Mouse (Mus musculus) hindbrain, embryonic 12.5 days (tissue): ENCODE results near the gene Cmya5. TPM values are rescaled to one million over a fixed set of nuclear protein-coding genes. Genes with fewer than 3 reads are reported as not detected.
"Not testable (repeated sequence)": the region's sequence is repeated elsewhere in the genome, so short reads cannot be mapped to it uniquely, and the experiment has no call there.

Source experiments
- ATAC-seq: fragments of 200-750 bp; cut with Nextera tagmentation; 2 replicates; pipeline ENCODE4 v1.8.0; 2017; ENCODE audit warnings: moderate TSS enrichment; ENCODE audit not compliant: low FRiP score
- H3K27ac ChIP-seq: fragments of 300-500 bp; sonication (generic); 2 replicates; pipeline ENCODE4 v1.5.1; 2016; ENCODE audit warnings: mild to moderate bottlenecking
- H3K27me3 ChIP-seq: fragments of 300-500 bp; sonication (generic); 2 replicates; pipeline ENCODE4 v1.6.1; 2016; ENCODE audit warnings: mild to moderate bottlenecking
- H3K36me3 ChIP-seq: fragments of 300-500 bp; sonication (generic); 2 replicates; pipeline ENCODE4 v1.6.1; 2016; ENCODE audit warnings: mild to moderate bottlenecking
- H3K4me1 ChIP-seq: fragments of 300-500 bp; sonication (generic); 2 replicates; pipeline ENCODE4 v1.6.1; 2016
- H3K4me2 ChIP-seq: fragments of 300-500 bp; sonication (generic); replicated peaks from 2 replicates; pipeline ENCODE4 v1.6.1; 2016; ENCODE audit warnings: mild to moderate bottlenecking
- H3K4me3 ChIP-seq: fragments of 300-500 bp; sonication (generic); 2 replicates; pipeline ENCODE4 v1.5.1; 2016; ENCODE audit warnings: mild to moderate bottlenecking
- H3K9ac ChIP-seq: fragments of 300-500 bp; sonication (generic); 2 replicates; pipeline ENCODE4 v1.6.1; 2016; ENCODE audit warnings: mild to moderate bottlenecking, moderate library complexity
- H3K9me3 ChIP-seq: fragments of 300-500 bp; sonication (generic); replicated peaks from 2 replicates; pipeline ENCODE4 v1.6.1; 2016; ENCODE audit warnings: mild to moderate bottlenecking
- WGBS: fragments of 180-500 bp; shearing (Covaris S2); methylation state at CpG from one replicate; pipeline ENCODE4 v1.1.7; 2016; 5-methylcytosine and 5-hydroxymethylcytosine counted together
- polyA plus RNA-seq: library from polyadenylated mRNA; unstranded; fragments of >200 nt; fragmentation: Nextera tagmentation; extraction: Ambion mirVana; gene quantifications from 2 replicates; pipeline ENCODE4 v1.2.1, GENCODE M21; 2016

Gene Cmya5
- 0.08 and 0.12 TPM in 2 replicates for polyA plus RNA-seq

- Histone ChIP-seq H3K27me3 (no peaks in the 10 kb centered on the region), H3K4me2 (peak within 1 kb of the TSS; percentile 88), H3K27ac (no peak within 1 kb of the TSS), H3K4me3 (peak within 1 kb of the TSS; percentile 40), H3K9me3 (no peaks in the 10 kb centered on the region), H3K9ac (peak within 1 kb of the TSS; percentile 65), H3K4me1 (peaks cover 15% of the 10 kb centered on the region), H3K36me3 (peaks cover 9% of the 10 kb centered on the region)
- WGBS: 1% methylated on average over 44 of the region's 45 CpGs
- peak; percentile 87 for ATAC-seq
These were observed at the start of gene Cmya5 for GRCm38 (mm10) chr13:93144336-93145167. TSS of gene Cmya5 (minus strand) at chr13:93144724.

- WGBS: 66% methylated on average over 5 of the region's 5 CpGs
- Histone ChIP-seq H3K9ac (peak overlapping the region; percentile 92), H3K9me3 (no peaks in the 10 kb centered on the region), H3K4me2 (peak overlapping the region; percentile 77), H3K36me3 (no peaks in the 10 kb centered on the region), H3K27me3 (no peaks in the 10 kb centered on the region), H3K4me3 (peak overlapping the region; percentile 86), H3K4me1 (peaks cover 16% of the 10 kb centered on the region), H3K27ac (peak overlapping the region; percentile 94)
- ATAC-seq: no peak
These were observed 48.1 kb upstream of the Cmya5 start for GRCm38 (mm10) chr13:93192646-93193026.

GRCm38 (mm10) chr13:93191831-93192645 lies 47.5 kb upstream of the Cmya5 start, which contains the start of gene Tent2:
TSS of gene Tent2 (minus strand) at chr13:93192385.
- H3K27me3 ChIP-seq: no peaks in the 10 kb centered on the region
- peak within 1 kb of the TSS; percentile 92 for H3K9ac ChIP-seq
- peak within 1 kb of the TSS; percentile 77 for H3K4me2 ChIP-seq
- under 1% methylated on average over 71 of the region's 72 CpGs for WGBS
- peak; percentile 99 for ATAC-seq
- H3K27ac ChIP-seq: peak within 1 kb of the TSS; percentile 94
- H3K4me3 ChIP-seq: peak within 1 kb of the TSS; percentile 86
- no peaks in the 10 kb centered on the region for H3K9me3 ChIP-seq
- H3K4me1 ChIP-seq: peaks cover 16% of the 10 kb centered on the region
- H3K36me3 ChIP-seq: no peaks in the 10 kb centered on the region

- Histone ChIP-seq H3K27me3 (no peaks in the 10 kb centered on the region), H3K4me3 (no peak overlapping the region), H3K27ac (no peak overlapping the region), H3K4me1 (peaks cover 16% of the 10 kb centered on the region), H3K9me3 (no peaks in the 10 kb centered on the region), H3K36me3 (no peaks in the 10 kb centered on the region), H3K9ac (no peak overlapping the region), H3K4me2 (no peak overlapping the region)
- WGBS: 82% methylated on average over 2 of the region's 2 CpGs
- ATAC-seq: no peak
These were observed 44.9 kb upstream of the Cmya5 start for GRCm38 (mm10) chr13:93189416-93189815.

- Histone ChIP-seq H3K9ac (no peak overlapping the region), H3K27me3 (no peaks in the 10 kb centered on the region), H3K4me3 (no peak overlapping the region), H3K9me3 (no peaks in the 10 kb centered on the region), H3K27ac (no peak overlapping the region), H3K36me3 (no peaks in the 10 kb centered on the region), H3K4me2 (no peak overlapping the region), H3K4me1 (peaks cover 16% of the 10 kb centered on the region)
- ATAC-seq: no peak
- WGBS: 90% methylated on average over 3 of the region's 3 CpGs
These were observed 44.2 kb upstream of the Cmya5 start for GRCm38 (mm10) chr13:93188738-93189137.

- H3K4me2 ChIP-seq, H3K36me3 ChIP-seq, H3K9ac ChIP-seq, H3K4me3 ChIP-seq, H3K9me3 ChIP-seq, ATAC-seq, H3K27ac ChIP-seq, H3K27me3 ChIP-seq: not testable (repeated sequence)
- 96% methylated on average over 5 of the region's 5 CpGs for WGBS
- H3K4me1 ChIP-seq: peaks cover 16% of the 10 kb centered on the region
These were observed 43.3 kb upstream of the Cmya5 start for GRCm38 (mm10) chr13:93187792-93188191.

- no peaks in the 10 kb centered on the region for H3K27me3 ChIP-seq
- H3K4me1 ChIP-seq: no peaks in the 10 kb centered on the region
- H3K27ac ChIP-seq: no peak overlapping the region
- no peak overlapping the region for H3K4me3 ChIP-seq
- H3K9ac ChIP-seq: no peak overlapping the region
- peaks cover 14% of the 10 kb centered on the region for H3K36me3 ChIP-seq
- ATAC-seq: no peak
- 100% methylated on average over 1 of the region's 1 CpGs for WGBS
- no peaks in the 10 kb centered on the region for H3K9me3 ChIP-seq
- H3K4me2 ChIP-seq: no peak overlapping the region
These were observed 35.8 kb upstream of the Cmya5 start for GRCm38 (mm10) chr13:93180351-93180750.

- H3K4me3 ChIP-seq: no peak overlapping the region
- H3K4me1 ChIP-seq: no peaks in the 10 kb centered on the region
- H3K36me3 ChIP-seq: peaks cover 18% of the 10 kb centered on the region
- no peak overlapping the region for H3K4me2 ChIP-seq
- no peaks in the 10 kb centered on the region for H3K27me3 ChIP-seq
- ATAC-seq: no peak
- H3K9ac ChIP-seq: no peak overlapping the region
- no peak overlapping the region for H3K27ac ChIP-seq
- H3K9me3 ChIP-seq: no peaks in the 10 kb centered on the region
- 93% methylated on average over 2 of the region's 2 CpGs for WGBS
These were observed 35.0 kb upstream of the Cmya5 start for GRCm38 (mm10) chr13:93179522-93179921.

- Histone ChIP-seq H3K9ac (no peak overlapping the region), H3K27me3 (no peaks in the 10 kb centered on the region), H3K27ac (no peak overlapping the region), H3K4me2 (no peak overlapping the region), H3K4me3 (no peak overlapping the region), H3K36me3 (peaks cover 21% of the 10 kb centered on the region), H3K4me1 (no peaks in the 10 kb centered on the region), H3K9me3 (no peaks in the 10 kb centered on the region)
- no peak for ATAC-seq
These were observed 33.0 kb upstream of the Cmya5 start for GRCm38 (mm10) chr13:93177571-93177970.

GRCm38 (mm10) chr13:93163303-93163702 lies 18.8 kb upstream of the Cmya5 start:
- 94% methylated on average over 4 of the region's 4 CpGs for WGBS
- no peak for ATAC-seq
- Histone ChIP-seq H3K27ac (no peak overlapping the region), H3K9me3 (no peaks in the 10 kb centered on the region), H3K9ac (no peak overlapping the region), H3K4me1 (no peaks in the 10 kb centered on the region), H3K27me3 (no peaks in the 10 kb centered on the region), H3K36me3 (peaks cover 35% of the 10 kb centered on the region), H3K4me3 (no peak overlapping the region), H3K4me2 (no peak overlapping the region)

GRCm38 (mm10) chr13:93162456-93162855 lies 17.9 kb upstream of the Cmya5 start:
- no peaks in the 10 kb centered on the region for H3K27me3 ChIP-seq
- no peaks in the 10 kb centered on the region for H3K9me3 ChIP-seq
- H3K9ac ChIP-seq: no peak overlapping the region
- no peak overlapping the region for H3K27ac ChIP-seq
- no peak overlapping the region for H3K4me3 ChIP-seq
- H3K4me2 ChIP-seq: no peak overlapping the region
- ATAC-seq: no peak
- H3K36me3 ChIP-seq: peaks cover 35% of the 10 kb centered on the region
- no peaks in the 10 kb centered on the region for H3K4me1 ChIP-seq

- no peak overlapping the region for H3K4me3 ChIP-seq
- H3K9ac ChIP-seq: no peak overlapping the region
- H3K27me3 ChIP-seq: no peaks in the 10 kb centered on the region
- 98% methylated on average over 6 of the region's 6 CpGs for WGBS
- H3K36me3 ChIP-seq: peaks cover 20% of the 10 kb centered on the region
- ATAC-seq: no peak
- H3K4me2 ChIP-seq: no peak overlapping the region
- no peaks in the 10 kb centered on the region for H3K4me1 ChIP-seq
- H3K27ac ChIP-seq: no peak overlapping the region
- no peaks in the 10 kb centered on the region for H3K9me3 ChIP-seq
These were observed 13.7 kb upstream of the Cmya5 start for GRCm38 (mm10) chr13:93158261-93158660.
